Mouse (Mus musculus) liver, adult 10 weeks (tissue): ENCODE results near the gene Etfbkmt. TPM values are rescaled to one million over a fixed set of nuclear protein-coding genes. Genes with fewer than 3 reads are reported as not detected.

Experiments
- polyA plus RNA-seq: library from polyadenylated mRNA; stranded (reverse); fragments of 350-450 nt; fragmentation: Illumina TruSeq; extraction: RNeasy Lipid Tissue Mini Kit (QIAGEN cat#74804); gene quantifications from one replicate; pipeline ENCODE4 v1.2.3, GENCODE M21; 2014; ENCODE audit warnings: low read depth, low replicate concordance

Gene Etfbkmt
- 38.5 TPM for polyA plus RNA-seq

GRCm38 (mm10) chr6:149139471-149139870 is at the start of gene Etfbkmt:
Gene Etfbkmt, plus strand, starts transcription at chr6:149139849.

DNA sequence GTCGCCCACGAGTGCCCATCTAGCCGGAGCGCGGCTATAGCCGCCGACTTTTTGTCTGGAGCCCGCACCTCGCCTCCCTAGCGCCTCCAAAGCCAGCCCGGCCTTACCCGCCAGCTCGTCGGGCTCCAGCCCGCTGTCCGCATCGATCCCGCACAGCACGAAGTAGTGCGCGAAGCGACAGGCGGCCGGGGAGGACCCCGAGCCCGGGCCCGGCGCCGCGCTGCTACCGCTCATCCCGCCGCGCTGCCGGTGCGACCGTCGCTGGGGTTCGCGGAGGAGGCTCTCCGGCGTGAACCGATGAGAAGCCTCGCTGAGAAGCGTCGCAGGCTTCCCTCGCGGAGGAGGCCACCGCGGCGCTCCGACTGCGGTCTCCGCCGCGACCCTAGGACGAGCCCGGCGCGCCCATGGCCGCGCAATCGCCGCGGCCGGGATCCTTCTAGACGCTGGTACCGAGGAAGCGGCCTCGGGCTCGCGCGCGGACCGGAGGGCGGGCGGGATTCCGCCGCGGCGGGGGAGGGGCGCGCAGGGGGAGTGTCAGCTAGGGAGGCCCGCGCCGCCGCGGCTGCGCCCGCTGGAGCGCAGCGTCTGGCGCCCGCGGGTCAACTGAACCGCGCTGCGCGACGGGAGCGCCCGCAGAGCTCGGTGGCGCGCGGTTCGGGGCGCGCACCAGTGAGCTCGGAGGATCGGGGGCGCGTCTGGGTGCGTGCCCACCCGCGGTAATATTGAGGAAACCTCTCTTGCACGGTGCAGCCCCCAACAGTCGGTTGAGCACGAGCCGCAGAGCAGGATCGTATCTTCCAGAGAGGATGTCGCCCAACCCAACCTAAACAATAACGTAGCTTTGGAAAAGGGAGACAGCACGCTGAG is 38.3 kb upstream of the Etfbkmt start, which contains the start of gene Dennd5b:
TSS of gene Dennd5b (minus strand) at position 605 of the 867 bp plus-strand sequence.

GRCm38 (mm10) chr6:149129870-149130269 is 9.8 kb upstream of the Etfbkmt start, which contains the start of gene Gm10203:
Gene Gm10203, plus strand, starts transcription at chr6:149130170.

GRCm38 (mm10) chr6:149188041-149188924 is 48.6 kb downstream of the Etfbkmt start, which contains the start of gene Amn1:
Gene Amn1, minus strand, starts transcription at chr6:149188712.

Other genes starting within 250 kb of the Etfbkmt start
- gene Caprin2, start 243.6 kb upstream of the Etfbkmt start, polyA plus RNA-seq, result 4.6 TPM
- 3.6 TPM for gene Sinhcaf, start 193.4 kb upstream of the Etfbkmt start, polyA plus RNA-seq
- gene Dennd5b, start 38.2 kb upstream of the Etfbkmt start, polyA plus RNA-seq, result 50.1 TPM
- gene Gm10203, start 9.7 kb upstream of the Etfbkmt start, polyA plus RNA-seq, result not detected
- gene Amn1, start 48.9 kb downstream of the Etfbkmt start, polyA plus RNA-seq, result 15.5 TPM
- 12.1 TPM for gene Resf1, start 169.6 kb downstream of the Etfbkmt start, polyA plus RNA-seq